Mouse (Mus musculus) embryonic facial prominence, embryonic 15.5 days (tissue): ENCODE measurements around the gene Dll1. TPM values are rescaled to one million over a fixed set of nuclear protein-coding genes. Genes with fewer than 3 reads are reported as not detected.
A peak's percentile ranks its signal among the peaks of the same experiment; 100 is the strongest.

Experiments used
- ATAC-seq: fragments of 200-750 bp; cut with Nextera tagmentation; 2 replicates; pipeline ENCODE4 v1.8.0; 2017; ENCODE audit warnings: low read depth, moderate TSS enrichment; ENCODE audit not compliant: insufficient number of reproducible peaks, low FRiP score, low TSS enrichment
- H3K27ac ChIP-seq: fragments of 300-500 bp; sonication (generic); replicated peaks from 2 replicates; pipeline ENCODE4 v1.5.1; 2015; ENCODE audit warnings: mild to moderate bottlenecking, inconsistent platforms
- H3K27me3 ChIP-seq: fragments of 300-500 bp; sonication (generic); 2 replicates; pipeline ENCODE4 v1.6.1; 2015; ENCODE audit warnings: inconsistent platforms
- H3K36me3 ChIP-seq: fragments of 300-500 bp; sonication (generic); 2 replicates; pipeline ENCODE4 v1.6.1; 2015; ENCODE audit warnings: mild to moderate bottlenecking, inconsistent platforms
- H3K4me1 ChIP-seq: fragments of 300-500 bp; sonication (generic); 2 replicates; pipeline ENCODE4 v1.6.1; 2015; ENCODE audit warnings: inconsistent platforms
- H3K4me2 ChIP-seq: fragments of 300-500 bp; sonication (generic); replicated peaks from 2 replicates; pipeline ENCODE4 v1.6.1; 2015; ENCODE audit warnings: mild to moderate bottlenecking, inconsistent platforms
- H3K4me3 ChIP-seq: fragments of 300-500 bp; sonication (generic); replicated peaks from 2 replicates; pipeline ENCODE4 v1.5.1; 2015; ENCODE audit warnings: mild to moderate bottlenecking, inconsistent platforms
- H3K9ac ChIP-seq: fragments of 300-500 bp; sonication (generic); 2 replicates; pipeline ENCODE4 v1.6.1; 2015; ENCODE audit warnings: inconsistent platforms
- H3K9me3 ChIP-seq: fragments of 300-500 bp; sonication (generic); replicated peaks from 2 replicates; pipeline ENCODE4 v1.6.1; 2016; ENCODE audit warnings: inconsistent platforms
- WGBS: fragments of 180-500 bp; shearing (Covaris S2); methylation state at CpG from one replicate; pipeline ENCODE4 v1.1.7; 2015; 5-methylcytosine and 5-hydroxymethylcytosine counted together
- polyA plus RNA-seq: library from polyadenylated mRNA; unstranded; fragments of >200 nt; fragmentation: Nextera tagmentation; extraction: Ambion mirVana; gene quantifications from 2 replicates; pipeline ENCODE4 v1.2.1, GENCODE M21; 2015

Gene Dll1
- polyA plus RNA-seq, 1 experiment from 2014 or later = 10.3 TPM

DNA sequence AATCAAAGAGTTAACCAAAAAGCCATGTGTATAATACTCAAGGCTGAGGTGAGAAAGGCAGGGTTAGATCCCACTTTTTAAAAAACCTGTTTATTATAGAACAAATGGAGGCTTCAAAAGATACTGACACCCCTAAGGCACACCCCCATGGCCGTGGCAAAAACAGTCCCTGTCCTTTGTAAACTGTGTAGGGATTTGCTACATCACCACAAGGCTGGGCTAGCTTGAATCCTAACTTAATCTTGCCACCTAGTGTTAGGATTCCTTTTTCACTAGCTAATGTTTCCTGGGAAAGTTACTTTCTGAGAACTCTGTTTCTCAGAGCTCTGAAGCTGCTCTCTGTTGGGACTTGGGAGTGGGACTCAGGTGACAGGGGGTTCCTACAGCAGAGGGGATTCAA is 1.2 kb upstream of the Dll1 start:
- Histone ChIP-seq H3K9me3 (no peaks in the 10 kb centered on the region), H3K36me3 (no peaks in the 10 kb centered on the region), H3K4me3 (no peak overlapping the region), H3K4me2 (0 out of 2 replicates have a peak overlapping the region, but pooled peaks have one; percentile 17), H3K27me3 (peaks cover 85% of the 10 kb centered on the region), H3K27ac (no peak overlapping the region), H3K9ac (no peak overlapping the region), H3K4me1 (peaks cover 54% of the 10 kb centered on the region)
- ATAC-seq = no peak
- WGBS = 0% methylated on average over 1 of the region's 1 CpGs

DNA sequence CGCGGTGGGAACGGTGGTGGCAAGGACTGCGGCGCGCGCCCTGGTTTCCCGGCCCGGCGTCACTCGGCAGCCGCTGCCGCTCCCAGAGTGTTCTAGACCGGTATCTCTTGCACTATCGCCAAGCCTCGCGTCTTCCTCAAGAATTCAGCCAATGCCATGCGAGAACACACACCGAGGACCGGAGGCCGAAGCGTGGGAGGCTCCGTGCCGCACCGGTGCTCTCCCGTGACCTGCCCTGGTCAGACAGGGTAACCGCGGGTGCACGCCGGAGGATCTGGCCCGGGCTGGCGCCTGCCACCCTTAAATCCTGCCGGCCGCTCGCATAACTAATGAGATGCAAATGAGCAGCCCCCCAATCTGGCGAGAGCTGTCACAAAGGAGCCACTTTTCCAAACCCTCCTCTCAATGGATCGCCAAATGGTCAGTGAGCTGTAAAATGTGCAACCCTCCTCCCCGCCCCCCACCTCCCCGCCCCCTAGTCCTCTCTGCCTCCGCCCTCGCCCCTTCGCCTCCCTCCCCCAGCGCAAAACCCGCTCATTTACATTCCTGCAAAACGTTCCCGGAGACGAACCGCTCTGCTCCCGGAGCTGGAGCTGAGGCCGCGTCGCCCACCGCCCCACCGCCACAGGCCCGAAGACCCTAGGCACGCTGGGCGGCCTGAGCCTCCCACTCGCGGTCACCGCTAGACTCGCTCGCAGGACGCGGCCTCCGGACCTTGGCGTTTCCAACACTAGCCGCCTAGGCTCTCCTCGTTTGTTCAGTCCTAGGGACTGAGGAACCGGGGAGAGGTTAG is 775 bp downstream of the Dll1 start:
- peak overlapping the region; percentile 12; the same call in 1 of the 2 replicates for H3K27ac ChIP-seq
- peaks cover 54% of the 10 kb centered on the region for H3K4me1 ChIP-seq

DNA sequence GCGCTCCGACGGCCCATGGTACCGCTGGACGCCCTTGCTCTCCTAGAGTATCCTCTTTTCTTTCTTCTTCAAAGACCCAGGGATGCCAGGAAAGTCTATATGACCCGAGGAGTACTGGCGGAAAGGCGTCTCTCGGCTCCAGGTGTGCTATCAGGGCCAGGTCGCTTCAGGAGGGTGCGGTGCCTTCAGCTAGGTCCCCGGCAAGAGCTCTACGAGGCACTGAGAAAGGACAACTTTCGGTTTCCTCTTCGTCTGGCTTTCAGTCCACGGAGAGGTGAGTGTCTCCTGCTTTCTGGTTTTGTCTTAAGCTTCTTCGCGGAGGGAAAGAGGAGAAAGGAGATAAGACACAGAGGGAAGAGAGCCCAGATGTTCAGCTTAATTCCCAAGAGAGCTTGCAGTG is 1.4 kb downstream of the Dll1 start:
- Histone ChIP-seq H3K27ac (0 out of 2 replicates have a peak overlapping the region, but pooled peaks have one; percentile 12), H3K27me3 (peaks cover 67% of the 10 kb centered on the region)

More for the DNA sequence above, 775 bp downstream of the Dll1 start:
- peak overlapping the region; percentile 100 for H3K4me2 ChIP-seq
- H3K9me3 ChIP-seq = no peaks in the 10 kb centered on the region
- peak; percentile 58 for ATAC-seq
- H3K27me3 ChIP-seq = peaks cover 74% of the 10 kb centered on the region
- H3K36me3 ChIP-seq = no peaks in the 10 kb centered on the region
- peak overlapping the region; percentile 54 for H3K4me3 ChIP-seq
- whole genome bisulfite sequencing = under 1% methylated on average over 67 of the region's 69 CpGs
- H3K9ac ChIP-seq = peak overlapping the region; percentile 48

DNA sequence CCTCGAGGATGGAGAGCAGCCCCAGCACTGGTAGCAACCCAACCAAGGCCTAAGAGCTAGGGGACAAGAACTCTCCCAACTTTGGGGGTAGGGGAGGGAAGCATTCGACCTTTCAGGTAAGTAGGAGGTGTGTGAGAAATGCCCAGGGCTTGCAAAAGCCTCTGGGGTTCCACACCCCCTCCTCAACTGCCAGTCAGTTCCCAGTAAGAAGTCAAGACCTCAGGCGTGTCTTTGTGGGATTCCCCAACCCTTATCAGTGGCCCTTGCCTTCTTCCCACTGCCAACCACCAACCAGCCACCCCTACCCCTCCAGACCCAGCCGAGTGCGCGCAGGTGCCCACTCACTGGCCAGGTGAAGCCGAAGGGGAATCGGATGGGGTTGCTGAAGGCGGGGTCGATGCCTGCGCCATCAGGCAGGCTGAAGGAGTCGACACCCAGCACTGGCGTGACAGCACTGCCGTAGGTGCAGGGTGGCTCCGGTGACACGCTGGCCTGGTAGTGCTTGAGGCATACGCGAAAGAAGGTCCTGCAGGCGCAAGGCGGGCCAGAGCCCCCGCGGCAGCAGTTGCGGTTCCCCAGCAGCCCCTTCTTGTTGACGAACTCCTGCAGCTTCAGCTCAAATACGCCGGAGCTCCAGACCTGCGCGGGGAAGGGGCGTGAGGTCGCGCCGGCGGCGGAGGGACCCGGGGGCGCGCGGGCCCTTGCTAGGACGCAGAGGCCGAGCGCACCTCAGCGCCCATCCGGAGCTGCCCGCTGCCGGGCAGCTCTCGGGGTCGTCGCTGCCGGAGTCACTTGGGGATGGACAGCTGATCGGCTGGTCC is 2.1 kb downstream of the Dll1 start:
- WGBS = 3% methylated on average over 47 of the region's 50 CpGs
- Histone ChIP-seq H3K36me3 (no peaks in the 10 kb centered on the region), H3K27ac (no peak overlapping the region), H3K9me3 (no peaks in the 10 kb centered on the region), H3K4me1 (peaks cover 43% of the 10 kb centered on the region), H3K4me3 (peak overlapping the region; percentile 54), H3K9ac (peak overlapping the region; percentile 48), H3K27me3 (peaks cover 62% of the 10 kb centered on the region), H3K4me2 (peak overlapping the region; percentile 100)
- no peak for ATAC-seq

More for the DNA sequence above, 1.4 kb downstream of the Dll1 start:
- Histone ChIP-seq H3K4me1 (peaks cover 47% of the 10 kb centered on the region), H3K9ac (peak overlapping the region; percentile 48), H3K9me3 (no peaks in the 10 kb centered on the region), H3K36me3 (no peaks in the 10 kb centered on the region), H3K4me2 (peak overlapping the region; percentile 100), H3K4me3 (peak overlapping the region; percentile 54)
- no peak for ATAC-seq
- under 1% methylated on average over 18 of the region's 18 CpGs for WGBS

DNA sequence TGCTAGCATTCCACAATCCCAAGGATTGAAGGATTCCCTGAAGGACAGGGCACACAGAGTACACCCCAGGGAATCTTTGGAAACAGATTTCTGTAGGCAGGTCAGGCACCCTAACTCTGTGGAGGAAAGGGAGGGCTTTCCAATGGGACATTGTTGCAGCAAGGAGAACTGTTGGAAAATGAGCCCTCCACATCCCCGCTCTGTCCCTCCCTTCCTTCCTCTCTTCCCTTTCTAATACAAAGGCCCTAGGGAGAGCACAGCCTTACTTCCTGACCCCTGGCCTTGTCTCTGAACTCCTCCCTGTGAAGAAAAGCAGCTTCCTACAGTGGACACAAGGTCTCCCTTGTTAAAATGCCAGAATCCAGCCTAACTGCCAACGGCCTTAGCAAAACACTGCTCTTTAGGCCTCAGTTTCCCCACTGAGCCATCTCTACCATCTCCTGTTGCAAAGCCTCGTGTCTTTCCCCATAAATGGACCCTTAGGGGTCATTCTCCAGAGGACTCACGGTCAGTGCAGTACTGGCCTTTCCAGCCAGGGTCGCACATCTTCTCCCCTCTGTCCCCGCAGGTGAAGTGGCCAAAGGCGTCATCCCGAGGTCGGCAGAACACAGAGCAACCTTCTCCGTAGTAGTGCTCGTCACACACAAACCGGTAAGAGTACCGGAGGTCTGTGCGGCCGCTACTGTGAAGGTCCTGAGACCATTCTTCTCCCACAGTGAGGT is 3.6 kb downstream of the Dll1 start:
- H3K36me3 ChIP-seq = no peaks in the 10 kb centered on the region
- peak overlapping the region; percentile 31 for H3K4me2 ChIP-seq
- no peak overlapping the region for H3K9ac ChIP-seq
- no peak overlapping the region for H3K27ac ChIP-seq
- peak overlapping the region; percentile 54 for H3K4me3 ChIP-seq
- H3K4me1 ChIP-seq = peaks cover 43% of the 10 kb centered on the region
- no peak for ATAC-seq
- 59% methylated on average over 15 of the region's 15 CpGs for WGBS
- H3K27me3 ChIP-seq = peaks cover 50% of the 10 kb centered on the region
- no peaks in the 10 kb centered on the region for H3K9me3 ChIP-seq

DNA sequence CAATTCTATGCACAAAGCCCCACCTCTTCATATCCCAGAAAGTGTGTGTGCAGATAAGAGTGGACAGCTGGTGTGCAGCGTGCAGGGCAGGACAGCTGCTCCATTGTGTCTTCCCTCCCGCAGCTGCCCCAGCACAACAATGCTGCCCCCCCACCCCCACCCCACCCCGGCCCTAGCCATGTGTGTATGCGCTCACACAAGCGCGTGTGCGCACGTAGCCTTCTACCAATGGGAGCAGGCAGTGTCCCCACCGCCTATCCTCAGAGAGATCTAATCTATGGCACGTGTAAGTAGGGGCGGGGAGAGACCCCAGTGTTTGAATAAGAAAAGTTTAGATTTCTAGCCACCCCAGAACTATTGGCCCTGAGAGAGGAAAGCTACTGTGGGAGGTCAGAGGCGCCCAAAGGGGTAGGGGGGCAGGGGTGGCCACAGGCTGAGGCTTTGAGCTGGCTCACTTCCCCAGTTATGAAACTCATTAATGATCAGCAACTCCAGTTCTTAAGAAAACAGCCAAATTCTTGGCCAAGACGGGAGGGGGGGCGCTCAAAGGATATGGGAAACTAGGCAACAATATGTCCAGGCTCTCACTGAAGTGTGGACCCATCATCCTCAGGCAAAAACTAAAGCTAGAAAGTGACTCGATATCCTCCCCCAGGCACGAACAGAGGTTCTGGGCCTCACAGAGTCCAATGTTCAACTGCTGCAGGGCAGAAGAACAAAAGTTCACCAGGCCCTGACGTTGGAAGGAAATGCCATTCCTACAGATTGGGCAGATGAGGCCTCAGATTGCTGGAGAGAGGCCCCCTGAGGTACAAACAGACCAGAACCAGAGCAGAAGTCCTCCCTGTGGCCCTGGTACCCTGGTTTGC is 4.5 kb downstream of the Dll1 start:
- Histone ChIP-seq H3K4me1 (peaks cover 35% of the 10 kb centered on the region), H3K4me2 (peak overlapping the region; percentile 31), H3K27me3 (peaks cover 42% of the 10 kb centered on the region), H3K9ac (no peak overlapping the region), H3K36me3 (no peaks in the 10 kb centered on the region), H3K27ac (no peak overlapping the region), H3K4me3 (peak overlapping the region; percentile 4; the same call in 1 of the 2 replicates), H3K9me3 (no peaks in the 10 kb centered on the region)
- WGBS = 43% methylated on average over 17 of the region's 17 CpGs
- ATAC-seq = no peak

DNA sequence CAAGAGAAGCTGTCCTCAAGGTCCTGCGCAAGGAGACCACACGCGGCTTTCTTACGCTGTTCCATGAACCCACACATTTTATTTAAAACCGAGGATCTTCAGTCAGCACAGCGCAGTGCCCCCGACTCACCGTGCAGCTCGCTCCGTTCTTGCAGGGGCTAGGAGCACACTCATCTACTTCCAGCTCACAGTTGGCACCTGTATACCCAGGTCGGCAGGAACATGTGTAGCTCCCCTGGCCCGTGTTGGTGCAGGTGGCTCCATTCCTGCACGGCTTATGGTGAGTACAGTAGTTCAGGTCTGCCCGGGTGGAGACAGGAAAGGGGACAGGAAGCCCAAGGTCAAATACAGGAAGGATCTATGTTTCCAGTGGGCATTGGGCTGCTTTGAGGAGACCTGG is 6.3 kb downstream of the Dll1 start:
- Histone ChIP-seq H3K4me1 (peaks cover 20% of the 10 kb centered on the region), H3K9me3 (no peaks in the 10 kb centered on the region), H3K9ac (no peak overlapping the region), H3K27ac (no peak overlapping the region), H3K4me3 (no peak overlapping the region), H3K4me2 (no peak overlapping the region), H3K36me3 (no peaks in the 10 kb centered on the region), H3K27me3 (peaks cover 31% of the 10 kb centered on the region)
- no peak for ATAC-seq
- WGBS = 89% methylated on average over 14 of the region's 14 CpGs

DNA sequence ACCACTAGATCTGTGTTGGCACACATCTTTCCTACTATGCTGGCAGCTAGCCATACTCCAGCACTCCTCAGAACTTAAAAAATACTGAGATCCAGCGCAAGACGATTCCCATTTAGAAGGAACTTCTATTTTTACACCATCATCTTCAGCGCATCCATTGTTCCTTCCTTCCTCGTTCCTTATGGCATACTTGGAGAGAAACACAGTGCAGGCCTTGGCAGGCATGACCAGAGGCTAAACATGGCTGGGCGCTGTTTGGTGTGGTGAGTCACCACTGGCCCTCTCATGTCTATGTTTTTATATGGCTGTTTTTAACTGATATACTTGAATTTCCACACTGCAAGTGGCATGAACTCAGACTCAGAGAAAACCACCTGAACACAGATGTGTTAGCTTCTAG is 11.0 kb downstream of the Dll1 start:
- H3K4me1 ChIP-seq = no peaks in the 10 kb centered on the region
- no peak overlapping the region for H3K9ac ChIP-seq
- H3K27ac ChIP-seq = no peak overlapping the region
- WGBS = 63% methylated on average over 5 of the region's 5 CpGs
- no peaks in the 10 kb centered on the region for H3K9me3 ChIP-seq
- H3K4me2 ChIP-seq = no peak overlapping the region
- ATAC-seq = no peak
- H3K27me3 ChIP-seq = no peaks in the 10 kb centered on the region
- no peak overlapping the region for H3K4me3 ChIP-seq
- no peaks in the 10 kb centered on the region for H3K36me3 ChIP-seq

DNA sequence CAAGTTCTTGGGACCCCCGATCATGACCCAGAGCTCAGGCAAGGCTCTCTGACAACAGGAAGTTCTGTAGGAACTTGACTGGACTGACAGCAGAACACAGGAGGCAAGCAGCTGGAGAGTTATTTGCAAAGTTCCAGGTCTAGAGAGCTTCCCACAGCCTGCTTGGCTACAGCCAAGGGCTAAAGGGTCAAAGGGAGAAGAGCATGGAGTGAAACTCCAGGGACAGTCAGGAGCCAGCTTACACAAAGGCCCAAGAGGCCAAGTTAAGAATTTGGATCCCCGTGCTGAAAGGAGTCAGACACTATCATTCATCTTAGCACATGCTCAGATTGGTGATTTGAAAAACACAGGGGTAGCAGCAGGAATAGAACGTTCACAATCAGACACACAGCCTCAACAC is 13.0 kb downstream of the Dll1 start:
- H3K27ac ChIP-seq = no peak overlapping the region
- no peaks in the 10 kb centered on the region for H3K9me3 ChIP-seq
- H3K36me3 ChIP-seq = no peaks in the 10 kb centered on the region
- H3K4me2 ChIP-seq = no peak overlapping the region
- 77% methylated on average over 3 of the region's 3 CpGs for WGBS
- H3K27me3 ChIP-seq = no peaks in the 10 kb centered on the region
- no peak overlapping the region for H3K4me3 ChIP-seq
- H3K4me1 ChIP-seq = no peaks in the 10 kb centered on the region
- no peak overlapping the region for H3K9ac ChIP-seq
- ATAC-seq = no peak

DNA sequence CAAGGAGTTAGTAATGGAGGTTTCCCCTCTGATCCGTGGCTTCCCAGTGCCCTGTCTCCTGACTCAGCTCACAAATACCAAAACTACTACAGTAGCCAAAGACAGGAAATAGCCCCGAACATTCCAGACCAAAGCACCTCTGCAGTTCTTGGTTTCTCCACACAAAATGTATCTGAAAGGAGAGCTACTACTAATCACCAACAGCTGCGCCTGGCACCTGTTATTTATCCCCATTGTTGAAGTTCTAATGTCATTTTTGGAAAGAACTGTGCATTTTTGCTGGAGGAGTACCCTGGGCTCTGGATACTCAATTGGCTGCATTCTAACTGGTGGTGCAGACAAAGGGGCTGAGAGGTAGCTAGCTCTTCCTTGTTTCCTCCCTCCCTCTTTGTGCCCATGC is 19.6 kb downstream of the Dll1 start:
- H3K27me3 ChIP-seq = no peaks in the 10 kb centered on the region
- no peak for ATAC-seq
- WGBS = 71% methylated on average over 3 of the region's 3 CpGs
- H3K36me3 ChIP-seq = no peaks in the 10 kb centered on the region
- H3K4me2 ChIP-seq = no peak overlapping the region
- H3K4me1 ChIP-seq = no peaks in the 10 kb centered on the region
- no peak overlapping the region for H3K4me3 ChIP-seq
- H3K9me3 ChIP-seq = no peaks in the 10 kb centered on the region
- H3K27ac ChIP-seq = no peak overlapping the region
- H3K9ac ChIP-seq = no peak overlapping the region
